Mouse (Mus musculus) testis, adult 2 months (tissue): ENCODE data around the gene Srgap2.

Experiments
- CTCF ChIP-seq: fragments of 200-500 bp; IDR thresholded peaks from 2 replicates; pipeline ENCODE4 v1.5.1; 2012; ENCODE audit warnings: low read depth, mild to moderate bottlenecking, inconsistent platforms, low read length, moderate library complexity; ENCODE audit not compliant: control insufficient read depth, insufficient read depth, insufficient replicate concordance
- POLR2A ChIP-seq: fragments of 200-500 bp; IDR thresholded peaks from 2 replicates; pipeline ENCODE4 v1.6.1; 2012; ENCODE audit warnings: low read depth, mild to moderate bottlenecking, inconsistent platforms, low read length, moderate library complexity; ENCODE audit not compliant: control insufficient read depth

DNA sequence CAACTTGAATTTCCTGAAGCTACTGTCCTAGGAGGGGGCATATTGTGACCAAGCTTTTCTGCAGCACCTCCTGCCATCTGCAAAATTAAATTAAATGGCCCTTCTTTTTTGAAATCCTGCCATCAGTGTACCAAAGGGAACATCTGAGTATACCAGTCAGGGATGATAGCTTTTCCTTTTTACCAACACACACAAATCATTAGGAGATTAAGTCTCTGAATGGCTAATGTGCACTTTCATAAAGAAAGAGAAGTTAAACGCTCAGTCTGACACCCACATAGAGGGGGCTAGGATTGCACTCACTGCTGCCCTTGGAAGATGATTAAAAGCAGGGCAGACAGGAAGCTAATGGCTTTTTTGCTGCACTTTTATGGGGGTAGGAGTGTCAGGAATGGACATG lies 73.8 kb downstream of the Srgap2 start:
- TF ChIP-seq CTCF, result no peak
- no peak for TF ChIP-seq POLR2A
